Comparison of ENCODE assay signal across 10 mouse cellular contexts in genomic region chr12:112869783-112870204, GRCm38 (mm10). TPM values are rescaled to one million over a fixed set of nuclear protein-coding genes. Genes with fewer than 3 reads are reported as not detected.
DNase-seq lines count a peak whose midpoint lies in the region; ATAC-seq lines count a peak whose summit lies in the region.
"Had no signal": no experiment of that assay in that cellular context is flagged by ENCODE, and none has a peak within 500 bp of the region (broad histone marks: within the 10 kb centered on the region; RNA-seq: fewer than 3 reads in every experiment).

No protein-coding gene starts in this region.

- H3K4me1 ChIP-seq in heart, embryonic 11.5 days (ENCODE audit: control insufficient read depth, insufficient read depth, low read length) = peaks cover 20% of the 10 kb centered on the region; the same call in 1 of the 2 replicates
- H3K4me1 ChIP-seq in midbrain, embryonic 14.5 days (ENCODE audit: control insufficient read depth, insufficient read depth, low read length) = no peaks in the 10 kb centered on the region

- H3K4me2 ChIP-seq in heart, embryonic 11.5 days = peak overlapping the region; percentile 45
- no peak overlapping the region for H3K4me2 ChIP-seq in midbrain, embryonic 14.5 days (ENCODE audit: low read length)

- H3K36me3 ChIP-seq in heart, embryonic 11.5 days (ENCODE audit: control insufficient read depth, insufficient read depth, low read length) = no peaks in the 10 kb centered on the region
- no peaks in the 10 kb centered on the region for H3K36me3 ChIP-seq in midbrain, embryonic 14.5 days (ENCODE audit: control insufficient read depth, insufficient read depth, low read length)

- intact Hi-C loops in heart, postnatal 36 days (cut with DNase I) = loop anchor here (10.0 kb wide), 1 partner anchor 205 kb away; the partner anchor contains the start of gene Tex22

- no peak overlapping the region for H3K4me3 ChIP-seq in heart, embryonic 11.5 days (ENCODE audit: low read depth, low read length)
- no peak overlapping the region for H3K4me3 ChIP-seq in midbrain, embryonic 14.5 days (replicated peaks; ENCODE audit: low read depth, low read length)

- no peak for ATAC-seq in heart, embryonic 11.5 days (replicated peaks; ENCODE audit: insufficient number of reproducible peaks, low FRiP score, low TSS enrichment)
- ATAC-seq in midbrain, embryonic 14.5 days (ENCODE audit: low FRiP score, low TSS enrichment) = no peak
- ATAC-seq in activated CD4-positive, CD25-positive, alpha-beta regulatory T cell, adult 4 months = no peak

- no peaks in the 10 kb centered on the region for H3K9me3 ChIP-seq in heart, embryonic 11.5 days (replicated peaks; ENCODE audit: control insufficient read depth, low read length)
- H3K9me3 ChIP-seq in midbrain, embryonic 14.5 days (ENCODE audit: control insufficient read depth, low read length) = no peaks in the 10 kb centered on the region
- H3K9me3 ChIP-seq: megakaryocyte, embryonic 14.5 days had no signal

- WGBS in heart, embryonic 11.5 days (ENCODE audit: insufficient replicate concordance) = 8% methylated on average over 16 of the region's 16 CpGs
- 30% methylated on average over 16 of the region's 16 CpGs for WGBS in midbrain, embryonic 14.5 days

- peaks cover 33% of the 10 kb centered on the region for H3K27me3 ChIP-seq in heart, embryonic 11.5 days (ENCODE audit: control insufficient read depth, insufficient read depth, low read length)
- peaks cover 12% of the 10 kb centered on the region for H3K27me3 ChIP-seq in midbrain, embryonic 14.5 days (ENCODE audit: control insufficient read depth, insufficient read depth, low read length)
- H3K27me3 ChIP-seq: CH12.LX had no signal

- DNase-seq in heart, postnatal 36 days = no peak
- DNase-seq in retina, embryonic 14.5 days (ENCODE audit: low spot score) = peak; percentile 10
- DNase-seq in retina, postnatal 1 day = no peak
- peak; percentile 33 for DNase-seq in midbrain, embryonic 14.5 days
- DNase-seq in left cerebral cortex, adult 11 months (ENCODE audit: low spot score) = no peak
- no peak for DNase-seq in layer of hippocampus, adult 11-12 months (ENCODE audit: low spot score)

- no peak overlapping the region for H3K9ac ChIP-seq in heart, embryonic 11.5 days (ENCODE audit: low read depth, low read length)
- H3K9ac ChIP-seq in midbrain, embryonic 14.5 days (replicated peaks; ENCODE audit: low read length) = no peak overlapping the region

- no peak overlapping the region for H3K27ac ChIP-seq in heart, embryonic 11.5 days (ENCODE audit: low read depth, low read length)
- no peak overlapping the region for H3K27ac ChIP-seq in midbrain, embryonic 14.5 days (replicated peaks; ENCODE audit: low read depth, low read length)

RNA-seq across cellular contexts. Expression of gene Gpr132, which starts 1.8 kb away (rescaled TPM):
- 0.19 TPM in 1 of 2 replicates, not detected in the other for polyA plus RNA-seq in heart, embryonic 11.5 days (2014; fragmentation: Nextera tagmentation; extraction: Ambion mirVana)
- total RNA-seq in heart, postnatal 36 days (2021) = under 1 TPM; 0.19 TPM
- 0.08 TPM in 1 of 2 replicates, not detected in the other for polyA plus RNA-seq in midbrain, embryonic 14.5 days (2014; fragmentation: Nextera tagmentation; extraction: Ambion mirVana)
- polyA plus RNA-seq in activated CD4-positive, CD25-positive, alpha-beta regulatory T cell, adult 4 months (2017; shearing (Covaris generic)) = 10 to 100 TPM; 65.9 to 77.3 TPM

RNA-seq across cellular contexts. Expression of gene Cdca4, which starts 40.6 kb away (rescaled TPM):
- polyA plus RNA-seq in heart, embryonic 11.5 days (2014; fragmentation: Nextera tagmentation; extraction: Ambion mirVana) = 61.5 and 62.8 TPM in 2 replicates
- total RNA-seq in heart, postnatal 36 days (2021) = 1 to 10 TPM; 6.1 to 6.6 TPM
- polyA plus RNA-seq in midbrain, embryonic 14.5 days (2014; fragmentation: Nextera tagmentation; extraction: Ambion mirVana) = 45.0 and 60.8 TPM in 2 replicates
- 10 to 100 TPM; 63.6 to 87.5 TPM for polyA plus RNA-seq in activated CD4-positive, CD25-positive, alpha-beta regulatory T cell, adult 4 months (2017; shearing (Covaris generic))

RNA-seq across cellular contexts. Expression of gene Jag2, which starts 59.8 kb away (rescaled TPM):
- 1.5 and 2.2 TPM in 2 replicates for polyA plus RNA-seq in heart, embryonic 11.5 days (2014; fragmentation: Nextera tagmentation; extraction: Ambion mirVana)
- total RNA-seq in heart, postnatal 36 days (2021) = 10 to 100 TPM; 24.4 to 28.4 TPM
- polyA plus RNA-seq in midbrain, embryonic 14.5 days (2014; fragmentation: Nextera tagmentation; extraction: Ambion mirVana) = 15.1 and 18.5 TPM in 2 replicates
- under 1 TPM in 1 of 2 experiments, not detected in 1; 0.74 TPM for polyA plus RNA-seq in activated CD4-positive, CD25-positive, alpha-beta regulatory T cell, adult 4 months (2017; shearing (Covaris generic))

Comparison
In these comparisons a context has a peak if more than half of its experiments do, and no peak if none do; other contexts are left out.
1. DNase-seq: peak in retina, embryonic 14.5 days (single experiment) and midbrain, embryonic 14.5 days (single experiment); none in heart, postnatal 36 days (0 of 2), retina, postnatal 1 day (single experiment), left cerebral cortex, adult 11 months (single experiment) and layer of hippocampus, adult 11-12 months (single experiment).
2. RNA of gene Gpr132, which starts 1.8 kb away (polyA plus RNA-seq): 65.9 to 77.3 TPM in activated CD4-positive, CD25-positive, alpha-beta regulatory T cell, adult 4 months; 0.19 TPM in heart, embryonic 11.5 days and 0.08 TPM in midbrain, embryonic 14.5 days; every median in the first group is over 10 times any median in the second.